Mouse (Mus musculus): Measurements from ENCODE around the gene Mettl15.

Gene Mettl15

GRCm38 (mm10) chr2:109158509-109158908 lies 122.0 kb downstream of the Mettl15 start:
- DNase-seq (ENCODE audit: low spot score in 2 of 2), result no peak

- no peak for DNase-seq (ENCODE audit: low spot score in 2 of 2)
Measured at GRCm38 (mm10) chr2:109156131-109156530, 124.4 kb downstream of the Mettl15 start.

GRCm38 (mm10) chr2:109153402-109154050 lies 127.0 kb downstream of the Mettl15 start:
- DNase-seq (ENCODE audit: low spot score in 2 of 2), result no peak

- DNase-seq (ENCODE audit: low spot score in 2 of 2), result no peak
Measured at GRCm38 (mm10) chr2:109147292-109147691, 133.3 kb downstream of the Mettl15 start.

GRCm38 (mm10) chr2:109144410-109144809 lies 136.1 kb downstream of the Mettl15 start:
- no peak for DNase-seq (ENCODE audit: low spot score in 2 of 2)

GRCm38 (mm10) chr2:109140330-109140729 lies 140.2 kb downstream of the Mettl15 start:
- DNase-seq (ENCODE audit: low spot score in 2 of 2), result no peak

- DNase-seq (ENCODE audit: low spot score in 2 of 2), result no peak
Measured at GRCm38 (mm10) chr2:109137276-109137675, 143.3 kb downstream of the Mettl15 start.

GRCm38 (mm10) chr2:109130718-109131117 lies 149.8 kb downstream of the Mettl15 start:
- DNase-seq (ENCODE audit: low spot score in 2 of 2), result no peak

- DNase-seq (ENCODE audit: low spot score in 2 of 2), result no peak
Measured at GRCm38 (mm10) chr2:109129921-109130320, 150.6 kb downstream of the Mettl15 start.

- no peak for DNase-seq (ENCODE audit: low spot score in 2 of 2)
Measured at GRCm38 (mm10) chr2:109105773-109106484, 174.6 kb downstream of the Mettl15 start.

GRCm38 (mm10) chr2:109049686-109050085 lies 230.9 kb downstream of the Mettl15 start:
- no peak for DNase-seq (ENCODE audit: low spot score in 2 of 2)
